Mouse (Mus musculus) ES-Bruce4 (cell line): ENCODE results near the gene Proser3. TPM values are rescaled to one million over a fixed set of nuclear protein-coding genes. Genes with fewer than 3 reads are reported as not detected.

ENCODE experiments used
- H3K27ac ChIP-seq: 2 replicates; pipeline ENCODE4 v1.5.1; 2012; ENCODE audit warnings: low read length, inconsistent platforms; ENCODE audit not compliant: insufficient read depth
- H3K27me3 ChIP-seq: 2 replicates; pipeline ENCODE4 v1.6.1; 2012; ENCODE audit warnings: mild to moderate bottlenecking, low read length, inconsistent platforms; ENCODE audit not compliant: control insufficient read depth, poor library complexity, insufficient read depth, severe bottlenecking
- H3K36me3 ChIP-seq: 2 replicates; pipeline ENCODE4 v1.6.1; 2012; ENCODE audit warnings: inconsistent platforms, mild to moderate bottlenecking, low read length, moderate library complexity; ENCODE audit not compliant: control insufficient read depth, poor library complexity, insufficient read depth, severe bottlenecking
- H3K4me1 ChIP-seq: one replicate; pipeline ENCODE4 v1.8.1; 2011; ENCODE audit warnings: low read length; ENCODE audit not compliant: control insufficient read depth, insufficient read depth
- H3K4me3 ChIP-seq: 2 replicates; pipeline ENCODE4 v1.5.1; 2011; ENCODE audit warnings: low read depth, mild to moderate bottlenecking, low read length
- H3K9ac ChIP-seq: 2 replicates; pipeline ENCODE4 v1.6.1; 2012; ENCODE audit warnings: low read depth, mild to moderate bottlenecking, inconsistent platforms; ENCODE audit not compliant: poor library complexity, severe bottlenecking
- H3K9me3 ChIP-seq: replicated peaks from 2 replicates; pipeline ENCODE4 v1.6.1; 2012; ENCODE audit warnings: mild to moderate bottlenecking, low read length, inconsistent platforms; ENCODE audit not compliant: control insufficient read depth, poor library complexity, insufficient read depth, severe bottlenecking
- CTCF ChIP-seq: IDR thresholded peaks from one replicate; pipeline ENCODE4 v1.8.1; 2011; ENCODE audit warnings: low read depth, low read length
- EP300 ChIP-seq: IDR thresholded peaks from 2 replicates; pipeline ENCODE4 v1.6.1; 2011; ENCODE audit warnings: low read depth, low read length; ENCODE audit not compliant: insufficient read depth
- POLR2A ChIP-seq: IDR thresholded peaks from one replicate; pipeline ENCODE4 v1.8.1; 2011; ENCODE audit warnings: low read length; ENCODE audit not compliant: insufficient read depth
- polyA plus RNA-seq: library from polyadenylated mRNA; stranded (reverse); fragments of >200 nt; gene quantifications from 2 replicates; pipeline ENCODE4 v1.2.4, GENCODE M21; 2011; ENCODE audit warnings: low read depth; ENCODE audit not compliant: missing spikeins, insufficient read depth, insufficient read length

Gene Proser3
- polyA plus RNA-seq, 1 experiment = 17.3 TPM

DNA sequence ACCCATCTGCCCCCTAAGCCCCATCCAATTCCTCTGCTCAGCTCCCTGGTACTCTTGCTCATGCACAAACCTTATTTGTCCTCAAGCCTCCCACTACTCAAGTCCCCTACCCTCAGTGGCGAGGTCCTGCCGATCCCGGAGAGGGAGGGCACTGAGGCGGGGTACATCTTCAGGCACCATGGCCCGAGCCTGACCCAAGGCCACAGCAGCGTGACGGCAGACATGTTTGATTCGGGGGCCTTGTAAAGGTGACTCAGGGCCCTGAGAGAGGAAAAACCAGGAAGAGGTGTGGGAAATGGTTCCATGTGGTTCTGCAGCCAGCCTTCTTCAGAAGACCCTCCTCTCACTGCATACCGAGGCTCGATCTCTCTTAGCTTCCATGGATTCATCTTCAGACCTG, 32.2 kb upstream of the Proser3 start:
- no peaks in the 10 kb centered on the region for H3K9me3 ChIP-seq

DNA sequence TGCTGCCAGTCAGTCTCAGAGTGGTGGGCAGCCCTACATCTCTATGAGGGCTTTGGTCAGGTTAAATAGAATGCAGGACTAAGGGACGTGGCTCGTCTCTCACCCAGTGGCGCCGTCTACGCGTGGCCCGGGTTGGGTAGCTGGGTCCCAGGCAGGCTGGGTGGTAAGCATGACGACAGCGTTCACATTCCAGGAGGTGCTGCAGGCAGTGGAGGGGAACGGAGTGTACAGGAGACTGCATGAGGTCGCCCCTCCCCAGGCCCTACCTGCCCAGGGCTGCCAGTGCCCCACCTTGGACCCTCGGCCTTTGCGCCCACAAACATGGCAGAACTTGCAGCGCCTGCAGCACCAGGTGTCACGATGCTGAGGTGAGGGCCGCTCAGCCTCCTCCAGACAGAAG, 29.4 kb upstream of the Proser3 start:
- no peak for TF ChIP-seq POLR2A
- TF ChIP-seq EP300 = no peak
- TF ChIP-seq CTCF = no peak
- H3K9ac ChIP-seq = no peak overlapping the region
- H3K27ac ChIP-seq = no peak overlapping the region
- H3K36me3 ChIP-seq = peaks cover 82% of the 10 kb centered on the region
- no peaks in the 10 kb centered on the region for H3K4me1 ChIP-seq
- H3K27me3 ChIP-seq = no peaks in the 10 kb centered on the region
- H3K4me3 ChIP-seq = no peak overlapping the region
- no peaks in the 10 kb centered on the region for H3K9me3 ChIP-seq

More for the DNA sequence above, 32.2 kb upstream of the Proser3 start:
- no peak overlapping the region for H3K27ac ChIP-seq
- peaks cover 57% of the 10 kb centered on the region for H3K36me3 ChIP-seq
- H3K4me3 ChIP-seq = no peak overlapping the region
- H3K27me3 ChIP-seq = no peaks in the 10 kb centered on the region
- TF ChIP-seq CTCF (no peak), POLR2A (no peak), EP300 (no peak)
- no peak overlapping the region for H3K9ac ChIP-seq
- H3K4me1 ChIP-seq = no peaks in the 10 kb centered on the region

DNA sequence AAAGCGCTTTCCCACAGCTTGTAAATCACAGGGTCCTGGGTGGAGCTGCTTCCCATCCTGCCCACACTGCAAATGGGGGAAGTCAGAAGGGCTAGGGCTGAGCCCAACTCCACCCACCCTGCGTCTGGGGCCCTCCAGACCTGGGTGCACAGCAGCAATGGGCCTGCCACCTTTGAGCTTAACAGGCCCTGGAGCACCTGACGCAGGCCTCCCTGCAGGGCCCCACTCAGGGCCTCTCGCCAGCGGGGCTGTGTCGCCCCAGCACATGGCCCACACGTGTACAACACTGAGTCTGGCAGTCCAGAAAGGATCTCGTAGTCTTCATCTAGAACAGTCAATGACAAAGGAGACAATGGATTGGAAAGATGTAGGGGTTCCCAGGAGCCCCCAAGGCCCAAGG, 27.9 kb upstream of the Proser3 start:
- no peaks in the 10 kb centered on the region for H3K27me3 ChIP-seq
- TF ChIP-seq CTCF = no peak
- TF ChIP-seq POLR2A = no peak
- no peak for TF ChIP-seq EP300

DNA sequence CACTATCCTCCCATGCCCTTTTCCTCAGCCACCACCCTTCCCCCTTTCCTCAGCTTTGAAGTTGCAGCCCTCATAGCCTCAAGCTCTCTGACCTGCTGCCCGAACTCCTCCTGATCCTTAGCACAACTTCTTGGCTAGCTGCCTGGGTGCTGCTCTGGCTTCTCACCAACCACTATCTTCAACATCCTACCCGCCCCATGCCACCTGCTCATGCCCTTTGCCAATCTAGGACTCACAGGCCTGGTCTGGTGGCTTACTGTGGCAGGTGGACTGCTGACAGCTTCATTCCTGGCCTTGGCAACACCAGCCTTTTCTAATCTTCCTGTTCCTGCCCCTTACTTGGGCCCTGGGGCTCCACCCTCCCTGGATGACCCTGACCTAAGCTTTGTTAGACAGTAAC, 20.9 kb upstream of the Proser3 start:
- no peak overlapping the region for H3K4me3 ChIP-seq
- H3K4me1 ChIP-seq = no peaks in the 10 kb centered on the region
- no peak overlapping the region for H3K9ac ChIP-seq
- no peak for TF ChIP-seq EP300
- no peak for TF ChIP-seq CTCF
- no peaks in the 10 kb centered on the region for H3K27me3 ChIP-seq
- peaks cover 74% of the 10 kb centered on the region for H3K36me3 ChIP-seq
- H3K9me3 ChIP-seq = no peaks in the 10 kb centered on the region
- H3K27ac ChIP-seq = no peak overlapping the region

More for the DNA sequence above, 27.9 kb upstream of the Proser3 start:
- Histone ChIP-seq H3K4me3 (no peak overlapping the region), H3K36me3 (peaks cover 82% of the 10 kb centered on the region), H3K9me3 (no peaks in the 10 kb centered on the region), H3K9ac (no peak overlapping the region), H3K4me1 (no peaks in the 10 kb centered on the region), H3K27ac (no peak overlapping the region)

DNA sequence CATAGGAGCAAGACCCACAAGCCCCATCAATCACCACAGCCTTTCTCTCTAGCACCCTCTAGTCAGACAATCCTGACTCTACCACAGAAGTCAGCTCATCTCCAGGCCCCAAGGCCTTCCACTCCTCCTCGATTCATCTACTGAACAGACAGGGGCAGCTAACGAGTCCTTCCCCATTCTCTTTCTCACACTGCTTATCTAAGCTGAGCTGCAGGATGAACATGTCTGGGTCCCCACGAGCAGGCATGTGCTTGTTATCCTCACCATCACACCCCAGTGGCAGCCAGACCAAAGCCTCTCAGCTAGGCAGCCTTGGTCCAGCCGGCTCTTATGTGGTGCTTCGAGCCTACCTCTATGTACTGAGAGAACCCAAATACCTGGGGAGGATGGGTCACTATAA, 20.3 kb upstream of the Proser3 start:
- no peaks in the 10 kb centered on the region for H3K9me3 ChIP-seq

DNA sequence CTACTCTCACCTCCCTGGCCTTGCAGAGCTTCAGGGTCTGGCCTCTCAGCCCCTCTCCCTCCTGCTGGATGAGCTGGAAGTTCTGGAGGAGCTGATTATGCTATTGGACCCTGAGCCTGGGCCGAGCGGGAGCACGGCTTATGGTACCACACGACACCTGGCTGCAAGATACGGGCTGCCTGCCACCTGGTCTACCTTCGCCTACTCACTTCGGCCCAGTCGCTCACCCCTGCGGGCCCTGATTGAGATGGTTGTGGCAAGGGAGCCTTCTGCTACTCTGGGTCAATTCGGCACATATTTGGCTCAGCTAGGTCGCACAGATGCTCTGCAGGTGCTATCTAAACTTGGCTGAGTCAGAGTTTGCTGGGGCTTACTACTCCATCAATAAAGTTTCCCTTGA, 15.5 kb upstream of the Proser3 start:
- no peak for TF ChIP-seq EP300
- no peak for TF ChIP-seq POLR2A
- TF ChIP-seq CTCF = no peak
- no peak overlapping the region for H3K4me3 ChIP-seq
- no peak overlapping the region for H3K9ac ChIP-seq
- H3K4me1 ChIP-seq = no peaks in the 10 kb centered on the region
- no peaks in the 10 kb centered on the region for H3K27me3 ChIP-seq
- no peak overlapping the region for H3K27ac ChIP-seq
- no peaks in the 10 kb centered on the region for H3K9me3 ChIP-seq
- H3K36me3 ChIP-seq = peaks cover 21% of the 10 kb centered on the region

More for the DNA sequence above, 20.3 kb upstream of the Proser3 start:
- Histone ChIP-seq H3K36me3 (peaks cover 69% of the 10 kb centered on the region), H3K9ac (no peak overlapping the region), H3K27me3 (no peaks in the 10 kb centered on the region), H3K4me3 (no peak overlapping the region), H3K27ac (no peak overlapping the region), H3K4me1 (no peaks in the 10 kb centered on the region)
- TF ChIP-seq EP300 (no peak), CTCF (no peak), POLR2A (no peak)

DNA sequence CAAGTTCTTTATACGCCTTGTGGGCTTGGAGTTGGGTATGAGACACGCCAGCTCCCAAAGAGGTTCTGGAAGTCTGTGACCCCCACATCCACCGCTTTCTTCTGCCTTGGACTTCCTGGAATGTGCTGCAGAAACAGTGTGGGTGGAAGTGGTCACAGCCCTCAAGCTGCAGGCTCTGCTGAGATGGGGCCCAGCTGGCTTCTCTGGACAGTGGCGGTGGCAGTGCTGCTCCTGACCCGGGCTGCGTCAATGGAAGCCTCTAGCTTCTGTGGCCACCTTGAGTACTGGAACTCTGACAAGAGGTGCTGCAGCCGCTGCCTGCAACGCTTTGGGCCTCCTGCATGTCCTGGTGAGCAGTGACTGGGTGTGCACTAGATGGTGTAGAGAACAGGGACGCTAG, 13.9 kb upstream of the Proser3 start:
- Histone ChIP-seq H3K27ac (no peak overlapping the region), H3K36me3 (peaks cover 15% of the 10 kb centered on the region), H3K4me3 (no peak overlapping the region), H3K4me1 (no peaks in the 10 kb centered on the region), H3K9me3 (no peaks in the 10 kb centered on the region), H3K27me3 (no peaks in the 10 kb centered on the region), H3K9ac (no peak overlapping the region)
- TF ChIP-seq POLR2A = no peak
- TF ChIP-seq CTCF = no peak
- TF ChIP-seq EP300 = no peak
